Mouse (Mus musculus) lung, postnatal 25 days (tissue): ENCODE data around the gene Pbx1.

ENCODE experiments used
- DNase-seq: peaks from one replicate; pipeline ENCODE4 v3.0.0; 2022; ENCODE audit warnings: low spot score

The Pbx1 gene

GRCm38 (mm10) chr1:168383832-168384593 is 48.1 kb downstream of the Pbx1 start:
- no peak for DNase-seq

GRCm38 (mm10) chr1:168382823-168383157 is 49.3 kb downstream of the Pbx1 start:
- no peak for DNase-seq

GRCm38 (mm10) chr1:168382106-168382822 is 49.8 kb downstream of the Pbx1 start:
- no peak for DNase-seq

- no peak for DNase-seq
Observed at GRCm38 (mm10) chr1:168381451-168381850, 50.6 kb downstream of the Pbx1 start.

GRCm38 (mm10) chr1:168380241-168380770 is 51.8 kb downstream of the Pbx1 start:
- DNase-seq, result peak; percentile 52

GRCm38 (mm10) chr1:168377650-168378049 is 54.4 kb downstream of the Pbx1 start:
- no peak for DNase-seq

GRCm38 (mm10) chr1:168376330-168376729 is 55.7 kb downstream of the Pbx1 start:
- no peak for DNase-seq

GRCm38 (mm10) chr1:168374953-168375600 is 57.0 kb downstream of the Pbx1 start:
- no peak for DNase-seq

GRCm38 (mm10) chr1:168372089-168372488 is 60.0 kb downstream of the Pbx1 start:
- no peak for DNase-seq

GRCm38 (mm10) chr1:168370966-168371365 is 61.1 kb downstream of the Pbx1 start:
- no peak for DNase-seq

GRCm38 (mm10) chr1:168366261-168366660 is 65.8 kb downstream of the Pbx1 start:
- no peak for DNase-seq

- DNase-seq, result no peak
Observed at GRCm38 (mm10) chr1:168364325-168364724, 67.7 kb downstream of the Pbx1 start.

GRCm38 (mm10) chr1:168363053-168363452 is 69.0 kb downstream of the Pbx1 start:
- DNase-seq, result no peak

- peak; percentile 72 for DNase-seq
Observed at GRCm38 (mm10) chr1:168362464-168362863, 69.6 kb downstream of the Pbx1 start.

- no peak for DNase-seq
Observed at GRCm38 (mm10) chr1:168357680-168358611, 74.1 kb downstream of the Pbx1 start.

GRCm38 (mm10) chr1:168356970-168357441 is 75.1 kb downstream of the Pbx1 start:
- DNase-seq, result no peak

GRCm38 (mm10) chr1:168355985-168356556 is 76.0 kb downstream of the Pbx1 start:
- DNase-seq, result no peak

GRCm38 (mm10) chr1:168354934-168355333 is 77.1 kb downstream of the Pbx1 start:
- DNase-seq, result no peak

- DNase-seq, result no peak
Observed at GRCm38 (mm10) chr1:168348036-168348784, 83.9 kb downstream of the Pbx1 start.

- DNase-seq, result no peak
Observed at GRCm38 (mm10) chr1:168344918-168345317, 87.2 kb downstream of the Pbx1 start.
